Mouse (Mus musculus): ENCODE data around the gene Dppa3.
"Not testable (repeated sequence)": the region's sequence is repeated elsewhere in the genome, so short reads cannot be mapped to it uniquely, and the experiment has no call there.

Gene Dppa3

DNA sequence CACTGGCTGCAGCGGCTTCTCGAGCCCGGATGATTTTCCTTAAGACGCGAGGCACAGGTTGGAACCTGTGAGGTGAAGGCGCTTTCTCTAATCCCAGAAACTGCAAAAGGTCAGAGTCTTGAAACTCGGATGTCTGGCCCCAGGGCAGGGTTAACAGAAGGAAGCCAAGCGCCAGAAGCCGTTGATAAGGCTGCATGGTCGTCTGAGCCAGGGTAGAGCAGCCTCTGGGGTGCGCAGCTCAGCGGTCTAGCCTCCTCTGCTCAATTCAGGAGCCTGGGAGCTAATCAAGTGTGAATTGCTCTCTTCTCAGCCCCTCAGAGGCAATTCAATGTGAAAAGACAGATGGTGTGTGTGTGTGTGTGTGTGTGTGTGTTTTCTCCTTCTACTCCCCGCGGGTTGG, 16.4 kb upstream of the Dppa3 start, which contains the start of gene Gdf3:
Gene Gdf3, minus strand, starts transcription at position 317 of the 400 bp plus-strand sequence.
- no peak for DNase-seq (ENCODE audit: low spot score in 2 of 2)

DNA sequence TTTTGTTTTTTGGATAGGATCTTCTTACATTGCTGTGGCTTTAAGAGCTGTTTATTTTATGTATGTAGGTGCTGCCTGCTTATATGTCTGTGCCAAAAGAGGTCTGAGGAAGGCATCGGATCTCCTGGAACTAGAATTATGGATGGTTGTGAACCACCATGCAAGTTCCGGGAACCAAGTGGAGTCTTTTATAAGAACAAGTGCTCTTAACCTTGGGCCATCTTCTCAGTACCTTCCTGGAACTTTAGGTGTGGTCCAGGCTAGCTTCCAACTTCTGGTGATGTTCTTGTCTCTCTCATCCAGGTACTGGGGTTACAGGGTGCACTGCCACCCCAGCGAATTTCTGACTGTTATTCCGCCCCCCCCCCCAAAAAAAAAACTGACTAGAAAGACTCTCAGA, 13.8 kb upstream of the Dppa3 start:
- DNase-seq (ENCODE audit: low spot score in 2 of 2) = no peak

- DNase-seq (ENCODE audit: low spot score in 2 of 2) = no peak
Observed at GRCm38 (mm10) chr6:122614047-122614446, 12.2 kb upstream of the Dppa3 start.

- no peak for DNase-seq (ENCODE audit: low spot score in 2 of 2)
Observed at GRCm38 (mm10) chr6:122616022-122616421, 10.2 kb upstream of the Dppa3 start.

DNA sequence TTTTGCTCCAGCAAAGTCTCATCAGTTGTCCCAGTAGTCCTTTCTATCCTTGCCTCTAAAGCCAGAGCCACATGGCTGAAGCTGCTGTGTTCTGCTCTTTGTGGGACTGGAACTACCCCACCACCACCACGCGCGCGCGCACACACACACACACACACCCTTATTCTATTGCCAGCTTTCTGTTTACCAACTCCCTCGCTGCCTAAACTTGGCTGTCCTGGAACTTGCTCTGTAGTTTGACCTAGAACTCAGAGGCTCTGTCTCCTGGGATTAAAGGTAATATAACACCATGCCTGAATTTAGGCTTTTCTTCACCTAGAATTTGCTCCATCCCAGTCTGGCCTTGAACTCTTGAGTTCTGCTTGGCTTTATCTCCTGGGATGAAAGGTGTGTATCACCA, 5.1 kb upstream of the Dppa3 start:
- DNase-seq (ENCODE audit: low spot score in 2 of 2) = no peak

- DNase-seq (ENCODE audit: low spot score in 2 of 2) = no peak
Observed at GRCm38 (mm10) chr6:122624480-122624879, 1.7 kb upstream of the Dppa3 start.

- no peak for DNase-seq (ENCODE audit: low spot score in 2 of 2)
Observed at GRCm38 (mm10) chr6:122625156-122625555, 1.1 kb upstream of the Dppa3 start.

- DNase-seq (ENCODE audit: low spot score in 2 of 2) = no peak
Observed at GRCm38 (mm10) chr6:122627469-122628108, 1.4 kb downstream of the Dppa3 start.

DNA sequence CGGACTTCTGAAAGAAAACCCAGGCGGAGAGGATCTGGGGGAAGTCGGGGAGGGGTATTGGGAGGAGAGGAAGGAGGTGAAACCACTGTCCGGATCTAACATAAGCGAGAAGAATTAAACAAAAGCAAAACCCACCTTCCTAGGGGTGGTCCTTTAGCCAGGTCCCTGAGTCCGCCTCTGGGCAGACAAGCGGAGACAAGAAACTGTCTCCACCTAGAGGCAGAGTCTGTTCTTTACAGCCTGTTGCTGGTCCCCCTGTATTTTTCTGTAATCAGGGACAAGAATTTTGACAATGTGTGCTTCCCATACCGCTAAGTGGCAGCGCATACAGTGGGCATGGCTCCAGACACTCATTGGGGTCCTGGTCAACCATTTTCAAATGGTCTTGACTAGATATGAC, 7.2 kb downstream of the Dppa3 start:
- DNase-seq (ENCODE audit: low spot score in 2 of 2) = peak in 1 of 2 experiments; percentile 5

DNA sequence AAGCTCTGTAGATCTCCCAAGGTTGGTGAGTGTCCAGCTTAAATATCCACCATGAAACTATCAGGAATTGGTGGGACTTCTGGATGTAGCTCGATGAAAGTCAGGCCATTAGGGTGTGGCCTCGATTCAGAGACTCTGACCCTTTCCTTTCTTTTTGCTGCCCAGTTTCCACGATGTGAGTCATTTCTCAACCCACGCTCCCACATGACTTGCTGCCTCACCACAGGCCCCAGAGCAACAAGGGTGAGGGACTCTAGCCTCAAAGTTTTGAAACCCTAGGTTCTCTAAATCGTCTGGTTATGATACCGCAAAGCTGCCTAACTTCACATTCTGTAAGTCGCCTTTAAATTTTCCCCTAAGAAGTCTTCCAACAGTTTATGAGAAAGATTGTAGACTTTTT, 9.1 kb downstream of the Dppa3 start:
- no peak for DNase-seq (ENCODE audit: low spot score in 2 of 2)

- DNase-seq (ENCODE audit: low spot score in 2 of 2) = no peak
Observed at GRCm38 (mm10) chr6:122636666-122637065, 10.5 kb downstream of the Dppa3 start.

GRCm38 (mm10) chr6:122637566-122637965, 11.4 kb downstream of the Dppa3 start:
- not testable (repeated sequence) for DNase-seq (ENCODE audit: low spot score in 2 of 2)

GRCm38 (mm10) chr6:122644196-122644595, 18.0 kb downstream of the Dppa3 start:
- DNase-seq (ENCODE audit: low spot score in 2 of 2) = not testable (repeated sequence)

GRCm38 (mm10) chr6:122649903-122650302, 23.7 kb downstream of the Dppa3 start:
- DNase-seq (ENCODE audit: low spot score in 2 of 2) = no peak

- DNase-seq (ENCODE audit: low spot score in 2 of 2) = no peak
Observed at GRCm38 (mm10) chr6:122650398-122650980, 24.3 kb downstream of the Dppa3 start.

GRCm38 (mm10) chr6:122654301-122654700, 28.1 kb downstream of the Dppa3 start:
- DNase-seq (ENCODE audit: low spot score in 2 of 2) = no peak

GRCm38 (mm10) chr6:122657630-122658029, 31.4 kb downstream of the Dppa3 start:
- DNase-seq (ENCODE audit: low spot score in 2 of 2) = no peak

- no peak for DNase-seq (ENCODE audit: low spot score in 2 of 2)
Observed at GRCm38 (mm10) chr6:122659567-122659966, 33.4 kb downstream of the Dppa3 start.

GRCm38 (mm10) chr6:122660601-122661379, 34.6 kb downstream of the Dppa3 start:
- DNase-seq (ENCODE audit: low spot score in 2 of 2) = peak in 1 of 2 experiments; percentile 61

DNA sequence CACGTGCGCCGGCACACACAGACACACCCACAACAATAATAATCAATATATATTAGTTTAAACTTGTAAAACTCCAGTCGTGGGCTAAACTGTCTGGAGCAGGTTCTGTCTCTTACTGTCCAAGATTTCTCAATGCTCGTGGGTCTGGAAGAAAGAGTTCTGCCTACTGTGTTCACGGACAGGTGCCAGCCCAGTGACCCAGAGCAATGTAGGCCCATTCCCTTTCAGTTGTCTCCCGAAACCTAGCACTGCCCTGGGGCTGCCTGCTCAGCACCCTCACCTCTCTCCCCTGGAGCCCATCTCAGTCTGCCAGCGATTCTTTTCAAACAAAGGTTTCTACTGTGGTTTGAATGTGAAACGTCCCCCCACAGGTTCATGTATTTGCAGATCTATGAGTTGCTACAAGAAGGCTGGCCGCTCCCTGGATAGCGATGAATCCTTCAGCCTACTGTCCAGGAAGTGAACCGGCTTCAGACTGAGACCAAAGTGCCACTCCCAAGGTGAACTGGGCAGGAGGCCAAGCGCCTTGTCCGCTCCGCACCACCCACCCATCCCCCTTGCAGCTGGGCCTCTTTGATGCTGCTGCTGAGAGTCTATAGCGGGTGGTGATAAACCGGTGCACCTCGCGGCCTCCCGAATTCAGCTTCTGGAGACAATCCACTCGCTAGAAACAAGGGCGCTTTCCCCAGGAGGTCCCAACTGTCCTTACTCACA, 36.5 kb downstream of the Dppa3 start:
- DNase-seq (ENCODE audit: low spot score in 2 of 2) = no peak

DNA sequence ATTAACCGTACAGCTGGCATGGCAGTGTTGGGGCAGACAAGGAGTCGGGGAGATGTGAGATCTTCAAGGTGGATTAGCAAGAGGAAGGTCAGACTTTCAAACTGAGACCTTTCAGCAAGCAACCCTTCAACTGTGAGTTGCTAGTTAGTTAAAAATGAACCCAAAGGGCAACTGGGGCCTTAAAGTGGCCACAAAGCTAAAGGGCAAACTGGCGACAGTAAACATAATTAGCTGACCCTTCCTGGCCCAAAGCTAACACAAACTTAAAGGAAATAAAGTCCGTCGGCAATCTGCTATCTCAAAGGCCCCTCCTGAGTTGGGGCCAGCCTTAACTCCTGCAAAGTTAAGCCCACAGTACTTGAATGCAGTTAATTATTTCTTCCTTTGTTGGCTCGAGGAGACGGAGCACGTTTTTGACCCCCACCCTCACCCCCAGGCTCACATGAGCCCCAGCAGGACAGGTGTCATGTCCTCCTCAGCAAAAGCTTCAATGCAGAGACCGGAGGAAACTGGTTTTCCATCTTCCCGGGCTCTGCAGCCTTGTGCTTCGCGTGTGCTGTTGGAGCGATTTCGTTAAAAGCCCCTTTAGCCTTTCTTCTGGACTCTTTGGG, 37.5 kb downstream of the Dppa3 start:
- no peak for DNase-seq (ENCODE audit: low spot score in 2 of 2)

DNA sequence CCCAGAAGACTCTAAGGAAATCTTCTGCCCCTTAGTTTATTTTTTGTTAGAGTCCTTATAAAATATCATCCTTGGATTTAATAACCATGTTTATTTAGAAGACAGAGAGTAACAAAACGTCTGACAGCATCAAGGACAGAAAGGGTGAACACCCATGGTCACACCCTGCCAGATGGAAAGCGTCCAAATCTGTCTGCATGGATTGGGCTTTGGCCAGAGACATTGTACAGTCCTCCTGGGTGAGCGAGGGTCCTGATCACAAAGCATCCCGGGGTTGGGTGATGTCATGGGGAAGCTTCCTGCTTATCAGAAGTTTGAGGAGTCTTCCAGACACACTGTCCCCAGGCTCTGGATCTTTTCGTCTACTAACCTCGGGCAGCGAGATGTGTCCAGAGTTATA, 39.7 kb downstream of the Dppa3 start:
- DNase-seq (ENCODE audit: low spot score in 2 of 2) = no peak
